15 mouse cellular contexts compared by ENCODE assay signal in genomic region chr3:57612430-57612997, GRCm38 (mm10). TPM values are rescaled to one million over a fixed set of nuclear protein-coding genes. Genes with fewer than 3 reads are reported as not detected.
DNase-seq lines count a peak whose midpoint lies in the region.
"Had no signal": no experiment of that assay in that cellular context is flagged by ENCODE, and none has a peak within 500 bp of the region (broad histone marks: within the 10 kb centered on the region; RNA-seq: fewer than 3 reads in every experiment).

No protein-coding gene starts in this region.

- intact Hi-C loops in heart, postnatal 36 days (cut with DNase I) = no loop called here

- peak; percentile 91 for DNase-seq in heart, adult 11 months
- no peak for DNase-seq in heart, postnatal 36 days
- peak; percentile 15 for DNase-seq in lung, postnatal 25 days (ENCODE audit: low spot score)
- DNase-seq in lung, postnatal 14 days = no peak
- DNase-seq in NIH3T3 (ENCODE audit: low read depth) = peak; percentile 50
- no peak for DNase-seq in spleen, adult 12 weeks (ENCODE audit: low spot score)
- no peak for DNase-seq in urinary bladder, postnatal 10 days (ENCODE audit: low spot score)
- DNase-seq: adrenal gland, postnatal 25 days; B cell, adult 2 months; cerebellum, adult 2 months; cerebellum, postnatal 10 days; embryo, embryonic 11 days; gastrocnemius, postnatal 36 days; kidney, adult 11 months had no signal

RNA-seq across cellular contexts. Expression of gene Wwtr1, which starts 36.8 kb away (rescaled TPM):
- 10 to 100 TPM; 56.3 to 58.3 TPM for total RNA-seq in heart, postnatal 36 days (2021)
- total RNA-seq: common myeloid progenitor, adult 5-6 weeks had no signal

RNA-seq across cellular contexts. Expression of gene Commd2, which starts 39.0 kb away (rescaled TPM):
- 10 to 100 TPM; 11.3 to 14.2 TPM for total RNA-seq in heart, postnatal 36 days (2021)

Comparison
In these comparisons a context has a peak if more than half of its experiments do, and no peak if none do; other contexts are left out.
1. DNase-seq: peak in heart, adult 11 months (single experiment), lung, postnatal 25 days (single experiment) and NIH3T3 (single experiment); none in heart, postnatal 36 days (0 of 2), lung, postnatal 14 days (single experiment), spleen, adult 12 weeks (single experiment) and urinary bladder, postnatal 10 days (single experiment).